Mouse (Mus musculus): ENCODE measurements around the gene Zbtb41.

DNA sequence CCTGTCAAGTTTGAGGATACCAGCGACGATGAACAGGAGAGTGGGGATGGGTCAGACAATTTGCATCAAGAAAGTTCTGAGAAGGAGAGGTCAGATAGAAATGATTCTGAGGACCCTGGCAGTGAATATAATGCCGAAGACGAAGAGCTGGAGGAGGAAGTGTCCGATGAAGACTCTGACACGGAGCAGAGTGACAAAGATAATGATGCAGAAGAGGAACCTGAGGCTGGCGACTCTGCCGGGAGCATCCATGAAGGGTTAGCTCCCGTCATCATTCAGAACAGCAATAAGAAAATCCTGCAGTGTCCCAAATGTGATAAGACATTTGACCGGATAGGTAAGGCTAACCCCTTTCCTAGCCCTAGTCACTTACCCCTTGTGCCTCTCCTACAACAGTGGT is 1.8 kb downstream of the Zbtb41 start:
- TF ChIP-seq CTCF (IDR thresholded peaks at IDR 0.05; ENCODE audit: extremely low read depth, insufficient read depth, insufficient read length, insufficient replicate concordance) (no peak), POLR2A (IDR thresholded peaks at IDR 0.05; ENCODE audit: low read depth, low read length) (no peak)
